Mouse (Mus musculus) megakaryocyte, embryonic 14.5 days (primary cell): ENCODE results near the gene Cacng4.

ENCODE experiments used
- FLI1 ChIP-seq: IDR thresholded peaks from 2 replicates; pipeline ENCODE4 v1.6.1; 2012; ENCODE audit warnings: low read length, inconsistent platforms, mixed read lengths
- GATA1 ChIP-seq: IDR thresholded peaks from 3 replicates; pipeline ENCODE4 v1.6.1; 2012; ENCODE audit warnings: mixed read lengths, low read length, inconsistent platforms, borderline replicate concordance

DNA sequence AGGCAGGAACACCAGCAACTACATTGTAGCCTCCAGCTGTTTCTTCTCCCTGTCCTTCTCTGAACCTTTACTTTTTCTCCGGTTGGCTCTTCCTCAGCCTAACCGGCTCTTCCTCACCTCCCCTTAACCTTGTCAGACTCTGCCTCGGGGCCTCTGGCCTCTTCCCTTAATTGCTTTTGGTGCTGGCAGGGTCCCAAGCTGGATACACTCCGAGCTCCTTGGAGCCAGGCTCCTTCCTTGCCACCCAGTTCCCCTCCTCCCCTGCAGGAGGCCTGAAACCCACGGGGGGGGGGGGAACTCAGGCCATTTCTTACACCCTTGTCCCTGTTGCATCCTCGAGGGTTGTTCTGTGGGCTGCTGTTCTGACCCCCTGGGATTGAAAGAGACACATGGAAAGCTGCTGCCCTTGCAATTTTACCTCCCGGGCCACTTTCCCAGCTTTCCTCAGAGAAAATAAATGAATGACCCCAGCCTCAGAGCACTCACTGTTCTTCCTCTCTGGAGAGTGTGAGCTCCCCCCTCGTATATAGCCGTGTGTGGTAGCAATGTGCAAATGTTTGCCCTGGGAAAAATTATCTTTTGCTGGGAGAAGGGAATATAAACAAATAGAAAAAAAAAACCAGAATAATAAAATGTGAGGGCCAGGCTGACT lies 1.2 kb upstream of the Cacng4 start:
- TF ChIP-seq GATA1 (no peak), FLI1 (no peak)
